Mouse (Mus musculus) embryonic facial prominence, embryonic 12.5 days (tissue): ENCODE measurements around the gene Gnaq. TPM values are rescaled to one million over a fixed set of nuclear protein-coding genes. Genes with fewer than 3 reads are reported as not detected.
A peak's percentile ranks its signal among the peaks of the same experiment; 100 is the strongest.
"Not testable (repeated sequence)": the region's sequence is repeated elsewhere in the genome, so short reads cannot be mapped to it uniquely, and the experiment has no call there.

ENCODE experiments used
- ATAC-seq: fragments of 200-750 bp; cut with Nextera tagmentation; 2 replicates; pipeline ENCODE4 v1.8.0; 2017; ENCODE audit not compliant: insufficient number of reproducible peaks, insufficient read depth, low FRiP score, low TSS enrichment
- H3K27ac ChIP-seq: fragments of 300-500 bp; sonication (generic); 2 replicates; pipeline ENCODE4 v1.5.1; 2016; ENCODE audit warnings: mild to moderate bottlenecking
- H3K27me3 ChIP-seq: fragments of 300-500 bp; sonication (generic); 2 replicates; pipeline ENCODE4 v1.6.1; 2016; ENCODE audit warnings: mild to moderate bottlenecking, moderate library complexity
- H3K36me3 ChIP-seq: fragments of 300-500 bp; sonication (generic); 2 replicates; pipeline ENCODE4 v1.6.1; 2016; ENCODE audit warnings: mild to moderate bottlenecking
- H3K4me1 ChIP-seq: fragments of 300-500 bp; sonication (generic); 2 replicates; pipeline ENCODE4 v1.6.1; 2016
- H3K4me2 ChIP-seq: fragments of 300-500 bp; sonication (generic); replicated peaks from 2 replicates; pipeline ENCODE4 v1.6.1; 2016; ENCODE audit warnings: mild to moderate bottlenecking, moderate library complexity
- H3K4me3 ChIP-seq: fragments of 300-500 bp; sonication (generic); 2 replicates; pipeline ENCODE4 v1.5.1; 2016; ENCODE audit warnings: mild to moderate bottlenecking
- H3K9ac ChIP-seq: fragments of 300-500 bp; sonication (generic); 2 replicates; pipeline ENCODE4 v1.6.1; 2016; ENCODE audit warnings: mild to moderate bottlenecking, moderate library complexity
- H3K9me3 ChIP-seq: fragments of 300-500 bp; sonication (generic); 2 replicates; pipeline ENCODE4 v1.6.1; 2016; ENCODE audit warnings: mild to moderate bottlenecking, moderate library complexity
- WGBS: fragments of 180-500 bp; shearing (Covaris S2); methylation state at CpG from one replicate; pipeline ENCODE4 v1.1.7; 2016; 5-methylcytosine and 5-hydroxymethylcytosine counted together
- polyA plus RNA-seq: library from polyadenylated mRNA; unstranded; fragments of >200 nt; fragmentation: Nextera tagmentation; extraction: Ambion mirVana; gene quantifications from 2 replicates; pipeline ENCODE4 v1.2.1, GENCODE M21; 2016

Gnaq gene
- polyA plus RNA-seq, 1 experiment from 2014 or later, result 28.9 TPM

DNA sequence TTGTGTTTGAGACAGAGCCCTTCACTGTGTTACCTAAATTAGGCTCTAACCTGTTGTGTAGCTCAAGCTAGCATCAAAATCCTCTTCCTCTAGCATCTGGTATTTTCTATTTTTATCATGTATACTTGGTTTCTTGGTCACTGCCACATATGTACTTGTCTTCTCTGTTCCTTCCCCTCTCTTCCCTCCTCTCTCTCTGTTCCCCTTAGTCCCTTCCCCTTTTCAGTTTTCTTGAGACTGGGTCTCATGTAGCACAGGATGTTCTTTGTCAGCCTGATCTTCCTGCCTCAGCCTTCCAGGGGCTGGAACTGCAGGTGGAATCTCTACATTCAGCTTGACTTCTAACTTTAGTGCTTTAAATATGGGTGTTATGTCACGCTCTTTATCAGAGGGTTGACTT, 16.5 kb downstream of the Gnaq start:
- Histone ChIP-seq H3K27ac (no peak overlapping the region), H3K9ac (no peak overlapping the region), H3K27me3 (no peaks in the 10 kb centered on the region), H3K4me2 (no peak overlapping the region), H3K36me3 (no peaks in the 10 kb centered on the region), H3K9me3 (no peaks in the 10 kb centered on the region), H3K4me1 (0 out of 2 replicates have a peak, but pooled peaks cover 3% of the 10 kb centered on the region), H3K4me3 (no peak overlapping the region)
- no peak for ATAC-seq
- WGBS, result 98% methylated on average over 1 of the region's 1 CpGs

- H3K9me3 ChIP-seq, result no peaks in the 10 kb centered on the region
- H3K27me3 ChIP-seq, result no peaks in the 10 kb centered on the region
- ATAC-seq, result no peak
- H3K4me3 ChIP-seq, result no peak overlapping the region
- H3K9ac ChIP-seq, result no peak overlapping the region
- 81% methylated on average over 7 of the region's 7 CpGs for WGBS
- no peak overlapping the region for H3K27ac ChIP-seq
- H3K4me1 ChIP-seq, result 0 out of 2 replicates have a peak, but pooled peaks cover 3% of the 10 kb centered on the region
- H3K36me3 ChIP-seq, result no peaks in the 10 kb centered on the region
- no peak overlapping the region for H3K4me2 ChIP-seq
Measured at GRCm38 (mm10) chr19:16150328-16150727, 17.7 kb downstream of the Gnaq start.

GRCm38 (mm10) chr19:16153851-16154250, 21.2 kb downstream of the Gnaq start:
- H3K9ac ChIP-seq, result no peak overlapping the region
- no peak for ATAC-seq
- H3K27me3 ChIP-seq, result no peaks in the 10 kb centered on the region
- H3K27ac ChIP-seq, result no peak overlapping the region
- no peak overlapping the region for H3K4me3 ChIP-seq
- 94% methylated on average over 3 of the region's 3 CpGs for whole genome bisulfite sequencing
- no peaks in the 10 kb centered on the region for H3K36me3 ChIP-seq
- H3K4me1 ChIP-seq, result no peaks in the 10 kb centered on the region
- no peaks in the 10 kb centered on the region for H3K9me3 ChIP-seq
- H3K4me2 ChIP-seq, result no peak overlapping the region

GRCm38 (mm10) chr19:16154480-16154879, 21.8 kb downstream of the Gnaq start:
- no peaks in the 10 kb centered on the region for H3K27me3 ChIP-seq
- no peaks in the 10 kb centered on the region for H3K9me3 ChIP-seq
- no peaks in the 10 kb centered on the region for H3K36me3 ChIP-seq
- no peak overlapping the region for H3K9ac ChIP-seq
- no peak for ATAC-seq
- H3K4me1 ChIP-seq, result no peaks in the 10 kb centered on the region
- H3K4me2 ChIP-seq, result no peak overlapping the region
- H3K4me3 ChIP-seq, result no peak overlapping the region
- no peak overlapping the region for H3K27ac ChIP-seq

- Histone ChIP-seq H3K9me3 (no peaks in the 10 kb centered on the region), H3K4me2 (no peak overlapping the region), H3K4me3 (no peak overlapping the region), H3K4me1 (no peaks in the 10 kb centered on the region), H3K27ac (no peak overlapping the region), H3K36me3 (no peaks in the 10 kb centered on the region), H3K9ac (no peak overlapping the region), H3K27me3 (no peaks in the 10 kb centered on the region)
- WGBS, result 93% methylated on average over 7 of the region's 7 CpGs
- no peak for ATAC-seq
Measured at GRCm38 (mm10) chr19:16157120-16157519, 24.5 kb downstream of the Gnaq start.

DNA sequence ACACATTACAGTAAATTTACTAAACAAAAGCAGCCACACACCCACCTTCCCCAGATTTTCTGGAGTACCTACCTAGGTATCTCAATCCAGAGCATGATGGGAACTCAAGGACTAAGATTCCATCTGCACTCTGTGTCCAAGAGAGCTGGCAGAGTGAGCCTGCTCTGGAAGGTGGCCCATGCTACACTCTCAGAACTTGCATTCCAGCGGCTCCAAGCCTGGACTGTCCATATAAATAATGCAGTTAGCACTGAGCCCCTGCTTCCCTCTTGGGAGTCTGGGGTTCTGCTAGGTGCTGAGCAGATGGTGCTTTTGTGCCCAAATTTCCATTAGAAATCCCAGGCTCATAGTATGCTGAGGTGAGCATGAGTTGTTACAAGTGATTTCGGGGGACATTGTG, 28.1 kb downstream of the Gnaq start:
- 83% methylated on average over 2 of the region's 2 CpGs for WGBS
- Histone ChIP-seq H3K9ac (no peak overlapping the region), H3K27ac (no peak overlapping the region), H3K27me3 (no peaks in the 10 kb centered on the region), H3K4me2 (no peak overlapping the region), H3K36me3 (no peaks in the 10 kb centered on the region), H3K4me1 (no peaks in the 10 kb centered on the region), H3K9me3 (no peaks in the 10 kb centered on the region), H3K4me3 (no peak overlapping the region)
- no peak for ATAC-seq

DNA sequence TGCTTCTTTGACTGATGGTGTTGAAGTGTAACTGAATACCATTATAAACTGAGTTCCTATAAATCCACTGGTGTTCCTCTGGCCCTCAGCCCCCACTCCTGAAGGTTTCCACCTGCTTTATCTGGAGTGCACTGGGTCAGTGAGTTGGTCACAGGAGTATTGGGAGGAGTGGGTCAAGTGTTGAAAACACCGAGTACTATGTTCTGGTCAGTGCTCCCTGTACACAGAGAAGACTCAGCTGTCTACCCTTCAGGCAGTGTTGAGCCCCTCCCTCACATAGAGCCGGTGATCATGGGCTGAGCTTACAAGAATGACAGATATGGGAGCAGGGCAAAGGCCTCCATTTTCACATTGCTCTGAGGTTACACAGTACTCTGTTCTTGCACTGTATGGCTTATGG, 28.6 kb downstream of the Gnaq start:
- 0 out of 2 replicates have a peak, but pooled peaks have one; percentile 22 for ATAC-seq
- 62% methylated on average over 2 of the region's 2 CpGs for WGBS

DNA sequence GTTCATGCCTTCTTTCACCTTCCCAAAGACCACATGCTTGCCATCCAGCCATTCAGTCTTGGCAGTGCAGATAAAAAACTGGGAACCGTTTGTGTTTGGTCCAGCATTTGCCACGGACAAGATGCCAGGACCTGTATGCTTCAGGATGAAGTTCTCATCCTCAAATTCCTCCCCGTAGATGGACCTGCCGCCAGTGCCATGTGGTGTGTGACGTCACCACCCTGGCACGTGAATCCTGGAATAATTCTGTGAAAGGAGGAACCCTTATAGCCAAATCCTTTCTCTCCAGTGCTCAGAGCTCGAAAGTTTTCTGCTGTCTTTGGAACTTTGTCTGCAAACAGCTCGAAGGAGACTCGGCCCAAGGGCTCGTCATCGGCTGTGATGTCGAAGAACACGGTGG, 31.8 kb downstream of the Gnaq start:
- H3K36me3 ChIP-seq, H3K4me3 ChIP-seq, H3K27me3 ChIP-seq, H3K27ac ChIP-seq, H3K4me2 ChIP-seq, ATAC-seq, H3K9me3 ChIP-seq, H3K9ac ChIP-seq: not testable (repeated sequence)
- 95% methylated on average over 13 of the region's 13 CpGs for WGBS
- peaks cover 24% of the 10 kb centered on the region for H3K4me1 ChIP-seq

More for the DNA sequence above, 28.6 kb downstream of the Gnaq start:
- no peaks in the 10 kb centered on the region for H3K36me3 ChIP-seq
- H3K4me1 ChIP-seq, result no peaks in the 10 kb centered on the region
- H3K4me2 ChIP-seq, result no peak overlapping the region
- no peaks in the 10 kb centered on the region for H3K9me3 ChIP-seq
- H3K9ac ChIP-seq, result no peak overlapping the region
- H3K4me3 ChIP-seq, result no peak overlapping the region
- H3K27me3 ChIP-seq, result no peaks in the 10 kb centered on the region
- H3K27ac ChIP-seq, result no peak overlapping the region

- Histone ChIP-seq H3K27me3 (no peaks in the 10 kb centered on the region), H3K4me3 (no peak overlapping the region), H3K36me3 (no peaks in the 10 kb centered on the region), H3K9me3 (no peaks in the 10 kb centered on the region), H3K4me1 (peaks cover 32% of the 10 kb centered on the region), H3K27ac (0 out of 2 replicates have a peak overlapping the region, but pooled peaks have one; percentile 30), H3K4me2 (no peak overlapping the region), H3K9ac (no peak overlapping the region)
- 59% methylated on average over 4 of the region's 4 CpGs for WGBS
- no peak for ATAC-seq
Measured at GRCm38 (mm10) chr19:16167185-16167584, 34.6 kb downstream of the Gnaq start.

DNA sequence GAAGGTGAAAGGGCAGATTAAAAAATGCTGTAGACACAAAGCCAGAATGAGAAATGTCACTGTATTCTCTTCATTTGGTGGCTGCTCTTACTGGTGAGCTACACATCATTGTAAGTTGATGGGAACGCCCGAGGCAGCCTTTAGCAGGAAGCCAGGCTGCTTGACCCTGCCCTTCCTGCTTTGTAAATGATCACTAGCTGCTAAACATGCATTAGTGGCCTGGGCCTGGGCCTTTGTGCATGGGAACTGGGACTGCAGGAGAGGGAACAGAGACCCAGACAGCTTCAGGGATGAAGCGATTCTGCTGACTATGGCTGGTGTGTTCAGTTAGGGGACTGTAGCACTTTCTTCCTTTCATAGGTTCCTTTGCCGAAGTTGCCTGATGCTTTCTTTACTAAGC, 35.6 kb downstream of the Gnaq start:
- no peak for ATAC-seq
- WGBS, result 10% methylated on average over 4 of the region's 4 CpGs
- Histone ChIP-seq H3K9ac (no peak overlapping the region), H3K27ac (peak overlapping the region; percentile 68), H3K36me3 (no peaks in the 10 kb centered on the region), H3K4me2 (no peak overlapping the region), H3K4me3 (no peak overlapping the region), H3K4me1 (peaks cover 34% of the 10 kb centered on the region), H3K9me3 (no peaks in the 10 kb centered on the region), H3K27me3 (no peaks in the 10 kb centered on the region)

- H3K9ac ChIP-seq, result no peak overlapping the region
- 23% methylated on average over 4 of the region's 4 CpGs for WGBS
Measured at GRCm38 (mm10) chr19:16168653-16169198, 36.1 kb downstream of the Gnaq start.

DNA sequence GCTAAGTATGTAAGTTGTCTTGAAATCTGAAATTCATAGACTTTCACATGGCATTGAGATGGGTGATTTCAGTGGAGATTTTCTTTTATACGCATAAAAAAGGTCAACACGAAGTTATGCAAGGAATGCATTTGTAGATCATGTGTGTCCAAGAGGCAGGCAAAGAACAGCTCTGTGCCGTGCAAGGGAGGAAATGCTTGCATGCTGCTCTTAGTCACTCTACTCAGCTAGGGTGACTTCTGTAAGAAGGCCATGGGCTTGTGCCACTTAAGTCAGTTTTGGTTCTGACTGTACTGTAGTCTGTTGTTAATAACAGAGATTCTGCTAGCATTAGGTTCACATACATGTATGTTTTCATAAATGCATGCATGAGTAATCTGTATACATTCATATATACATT, 38.1 kb downstream of the Gnaq start:
- H3K9me3 ChIP-seq, result no peaks in the 10 kb centered on the region
- no peak overlapping the region for H3K9ac ChIP-seq
- H3K27me3 ChIP-seq, result no peaks in the 10 kb centered on the region
- peaks cover 39% of the 10 kb centered on the region for H3K4me1 ChIP-seq
- WGBS, result 54% methylated on average over 3 of the region's 3 CpGs
- no peak overlapping the region for H3K27ac ChIP-seq
- H3K4me2 ChIP-seq, result no peak overlapping the region
- no peak overlapping the region for H3K4me3 ChIP-seq
- no peaks in the 10 kb centered on the region for H3K36me3 ChIP-seq
- ATAC-seq, result no peak

More at GRCm38 (mm10) chr19:16168653-16169198, 36.1 kb downstream of the Gnaq start:
- Histone ChIP-seq H3K4me3 (no peak overlapping the region), H3K9me3 (no peaks in the 10 kb centered on the region), H3K27ac (peak overlapping the region; percentile 68), H3K36me3 (no peaks in the 10 kb centered on the region), H3K4me1 (peaks cover 38% of the 10 kb centered on the region), H3K27me3 (no peaks in the 10 kb centered on the region), H3K4me2 (no peak overlapping the region)
- no peak for ATAC-seq

DNA sequence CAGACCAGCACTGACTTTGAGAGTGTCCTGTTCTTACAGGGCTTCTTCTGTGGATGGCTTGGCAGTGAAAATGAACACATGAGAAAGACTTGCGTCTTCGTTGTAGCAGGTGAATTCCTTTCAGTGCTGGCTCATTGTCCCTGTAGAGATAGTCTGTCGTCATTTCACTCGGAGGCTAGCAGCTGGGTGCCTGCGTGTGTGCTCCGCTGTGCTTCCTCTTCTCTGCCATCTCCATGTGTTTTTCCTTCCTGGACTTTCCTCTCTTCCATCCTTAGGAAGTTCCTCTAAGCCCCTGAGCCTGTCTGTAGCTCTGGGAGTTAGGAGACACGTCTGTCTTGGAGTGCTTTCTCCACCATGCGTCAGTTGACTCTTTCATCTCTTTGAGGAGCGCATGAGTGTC, 41.1 kb downstream of the Gnaq start:
- H3K4me1 ChIP-seq, result peaks cover 30% of the 10 kb centered on the region
- H3K4me3 ChIP-seq, result no peak overlapping the region
- no peak overlapping the region for H3K4me2 ChIP-seq
- no peaks in the 10 kb centered on the region for H3K9me3 ChIP-seq
- no peak overlapping the region for H3K9ac ChIP-seq
- H3K36me3 ChIP-seq, result no peaks in the 10 kb centered on the region
- H3K27me3 ChIP-seq, result no peaks in the 10 kb centered on the region
- ATAC-seq, result no peak
- 56% methylated on average over 9 of the region's 9 CpGs for WGBS
- no peak overlapping the region for H3K27ac ChIP-seq
